Mouse (Mus musculus) CD4-positive, CD25-positive, alpha-beta regulatory T cell, adult 9 weeks (primary cell): ENCODE data around the gene Zfp710. TPM values are rescaled to one million over a fixed set of nuclear protein-coding genes. Genes with fewer than 3 reads are reported as not detected.

Experiments
- polyA plus RNA-seq: library from polyadenylated mRNA; unstranded; fragments of 100-300 nt; shearing (Covaris generic); gene quantifications from one replicate; pipeline ENCODE4 v1.2.1, GENCODE M21; 2017

Zfp710 gene
- 3.2 TPM for polyA plus RNA-seq

GRCm38 (mm10) chr7:80024521-80025390 is at the start of gene Zfp710:
Gene Zfp710 (plus strand): TSS chr7:80024814.

GRCm38 (mm10) chr7:80115224-80115590 is 90.6 kb downstream of the Zfp710 start, which contains the start of gene Idh2:
Gene Idh2 (minus strand): TSS chr7:80115392.

Other genes starting within 250 kb of the Zfp710 start
- not detected for gene Mesp1, start 231.0 kb upstream of the Zfp710 start, polyA plus RNA-seq
- gene Mesp2, start 214.1 kb upstream of the Zfp710 start, polyA plus RNA-seq = not detected
- gene Anpep, start 163.8 kb upstream of the Zfp710 start, polyA plus RNA-seq = not detected
- gene Ap3s2, start 104.2 kb upstream of the Zfp710 start, polyA plus RNA-seq = 36.7 TPM
- gene Arpin, start 89.5 kb upstream of the Zfp710 start, polyA plus RNA-seq = not detected
- gene Idh2, start 90.6 kb downstream of the Zfp710 start, polyA plus RNA-seq = 34.3 TPM
- 6.1 TPM for gene Sema4b, start 162.0 kb downstream of the Zfp710 start, polyA plus RNA-seq
- 187 TPM for gene Cib1, start 208.0 kb downstream of the Zfp710 start, polyA plus RNA-seq
- 13.9 TPM for gene Gdpgp1, start 208.1 kb downstream of the Zfp710 start, polyA plus RNA-seq
- gene Ttll13, start 221.6 kb downstream of the Zfp710 start, polyA plus RNA-seq = 0.46 TPM
- gene Ngrn, start 236.4 kb downstream of the Zfp710 start, polyA plus RNA-seq = 63.3 TPM
- gene Vps33b, start 244.8 kb downstream of the Zfp710 start, polyA plus RNA-seq = 54.3 TPM